Mouse (Mus musculus) urinary bladder, postnatal 4 days (tissue): ENCODE data around the gene Trim30d.
"Not testable (repeated sequence)": the region's sequence is repeated elsewhere in the genome, so short reads cannot be mapped to it uniquely, and the experiment has no call there.

ENCODE experiments used
- DNase-seq, 2 experiments: peaks; one replicate each; pipeline ENCODE4 v3.0.0; 2021 to 2022; ENCODE audit warnings: low spot score in 2 of 2

Trim30d gene

DNA sequence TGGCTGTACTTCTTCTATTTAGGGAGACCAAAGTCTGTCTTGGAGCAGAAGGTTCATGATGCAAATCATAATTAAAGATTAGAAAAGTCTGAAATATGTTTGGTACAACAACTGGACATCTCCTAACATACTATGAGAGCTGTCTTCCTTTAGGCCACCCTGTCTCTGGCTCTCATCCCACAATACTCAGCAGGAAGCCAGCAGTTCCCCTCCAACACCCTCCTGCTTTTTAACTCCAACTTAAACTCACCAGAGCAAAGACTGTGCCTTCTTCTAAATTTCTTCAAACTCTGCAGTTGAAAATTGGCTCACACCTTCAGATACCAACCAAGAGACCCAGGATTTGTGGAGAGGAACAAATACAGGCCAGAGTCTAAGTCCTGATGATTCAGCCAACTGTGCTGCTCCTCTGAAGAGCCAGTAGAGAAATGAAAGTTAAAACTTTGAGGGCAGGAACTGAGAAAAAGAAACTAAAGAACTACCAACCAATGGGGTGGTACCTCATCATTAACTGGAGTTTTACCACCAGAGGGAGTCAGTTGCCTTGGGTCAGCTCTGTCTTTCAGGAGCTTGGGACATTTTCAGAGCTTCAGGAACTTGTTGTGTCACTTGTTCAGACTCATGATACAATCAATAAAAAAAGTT is at the start of gene Trim30d:
TSS of gene Trim30d (minus strand) at position 429 of the 645 bp plus-strand sequence.
- not testable (repeated sequence) for DNase-seq

DNA sequence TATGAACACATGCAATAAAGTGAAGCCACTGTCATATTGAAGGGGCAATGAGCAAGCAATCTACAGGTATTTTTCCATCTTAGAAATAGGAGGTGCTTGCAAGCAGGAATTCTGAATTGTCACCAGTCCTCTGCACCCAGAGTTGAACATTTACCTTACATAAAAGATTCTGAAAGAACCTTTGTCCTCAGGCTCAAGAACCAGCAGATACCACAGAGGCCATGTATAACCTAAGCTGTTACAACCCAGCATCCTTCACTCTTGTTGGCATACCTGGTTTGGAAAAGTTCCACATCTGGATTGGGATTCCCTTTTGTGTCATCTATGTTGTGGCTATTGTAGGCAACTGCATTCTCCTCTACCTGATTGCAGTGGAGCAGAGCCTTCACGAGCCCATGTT is 45.1 kb upstream of the Trim30d start:
- DNase-seq = no peak

DNA sequence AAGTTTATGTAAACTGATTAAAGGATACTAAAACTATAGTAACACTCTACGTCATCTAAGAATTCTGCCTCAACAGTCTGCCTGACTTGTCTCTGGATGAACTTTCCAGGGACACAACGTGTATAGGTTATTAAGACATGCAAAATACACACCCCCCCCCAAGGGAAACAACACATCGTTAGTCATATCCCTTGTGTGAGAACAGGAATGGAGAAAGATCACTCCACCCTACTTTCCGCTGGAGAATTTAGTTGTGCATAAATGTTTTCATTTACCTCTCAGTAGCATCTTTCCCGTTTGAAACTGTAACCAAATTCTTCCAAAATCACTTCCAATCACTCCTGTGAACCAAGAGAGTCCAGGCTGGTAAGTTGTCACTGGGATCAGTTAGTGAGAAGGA is 42.2 kb upstream of the Trim30d start, which contains the start of gene Olfr651:
TSS of gene Olfr651 (plus strand) at position 301 of the 400 bp plus-strand sequence.
- no peak for DNase-seq

DNA sequence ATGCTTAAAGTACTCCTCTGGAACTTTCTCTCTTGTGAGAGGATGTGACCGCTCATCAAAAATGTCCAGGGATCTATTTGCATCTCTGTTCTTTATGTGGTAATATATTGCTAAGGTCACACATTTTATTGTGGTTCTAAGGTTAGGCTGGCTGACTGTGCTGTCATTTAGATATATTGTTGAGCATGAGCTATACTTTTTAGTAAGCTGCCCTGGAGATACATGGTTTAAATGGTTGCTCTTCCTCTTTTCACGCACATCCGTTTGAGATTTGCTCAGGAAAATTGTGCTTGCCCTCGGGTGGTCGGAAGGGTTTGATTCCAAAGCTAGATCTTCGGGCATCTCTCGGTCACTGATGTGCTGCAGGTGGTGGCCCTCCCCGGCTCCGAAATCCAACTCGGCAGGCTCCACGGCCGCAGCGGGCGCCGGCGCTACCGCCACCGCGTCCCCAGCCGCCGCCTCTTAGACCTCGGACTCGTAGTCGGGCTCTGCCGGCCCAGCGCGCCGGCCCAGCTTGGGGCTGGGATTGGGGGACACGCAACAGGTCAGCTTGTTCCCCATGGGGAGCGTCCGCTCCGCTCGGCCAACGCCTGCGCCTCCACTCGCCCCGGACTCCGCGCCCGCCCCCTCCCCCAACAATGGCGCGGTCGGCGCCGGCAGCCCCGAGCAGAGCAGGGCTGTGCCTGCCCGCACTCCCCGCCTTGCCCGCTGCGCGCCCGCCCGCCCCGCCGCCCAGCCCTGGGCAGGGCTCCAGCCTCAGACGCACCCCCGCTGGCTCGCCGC is 5.9 kb downstream of the Trim30d start:
- DNase-seq = no peak

DNA sequence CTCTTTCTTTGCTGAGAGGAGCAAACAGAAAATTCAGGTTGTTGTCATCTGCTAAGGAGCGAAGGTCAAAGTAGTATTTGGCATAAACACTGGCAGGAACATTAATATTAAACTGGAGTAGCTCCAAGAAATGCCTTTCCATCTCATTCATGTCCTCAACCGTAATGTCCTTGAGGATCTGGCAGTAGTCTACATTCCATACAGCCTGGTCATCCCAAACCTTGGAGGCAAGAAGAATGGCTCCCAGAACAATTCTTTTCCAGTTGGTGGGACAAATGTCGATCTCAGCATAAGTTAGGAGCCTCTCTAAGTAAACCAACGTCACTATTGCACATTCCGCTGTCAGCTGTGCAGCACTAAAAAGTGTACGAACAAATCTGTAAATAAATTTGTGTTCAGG is 6.5 kb downstream of the Trim30d start:
- DNase-seq = not testable (repeated sequence)

DNA sequence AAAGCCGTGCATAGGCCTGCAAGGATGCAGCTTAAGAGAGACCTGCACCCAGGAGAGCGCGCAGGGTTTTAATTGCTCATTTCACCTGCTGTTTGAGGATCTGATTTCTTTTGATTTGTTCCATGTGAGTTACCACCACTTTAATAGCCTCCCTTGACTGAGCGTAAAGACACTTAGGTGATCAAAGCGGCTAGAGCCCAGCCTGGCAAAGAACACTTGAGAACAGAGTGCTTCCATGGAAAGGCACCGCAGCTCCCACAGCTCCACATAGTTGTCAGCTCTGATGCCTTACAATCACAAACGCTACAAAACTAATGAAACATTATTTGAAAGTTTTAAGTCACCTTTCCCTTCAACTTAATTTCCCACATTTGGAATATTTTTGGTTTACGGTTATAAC is 8.2 kb downstream of the Trim30d start:
- DNase-seq = not testable (repeated sequence)

DNA sequence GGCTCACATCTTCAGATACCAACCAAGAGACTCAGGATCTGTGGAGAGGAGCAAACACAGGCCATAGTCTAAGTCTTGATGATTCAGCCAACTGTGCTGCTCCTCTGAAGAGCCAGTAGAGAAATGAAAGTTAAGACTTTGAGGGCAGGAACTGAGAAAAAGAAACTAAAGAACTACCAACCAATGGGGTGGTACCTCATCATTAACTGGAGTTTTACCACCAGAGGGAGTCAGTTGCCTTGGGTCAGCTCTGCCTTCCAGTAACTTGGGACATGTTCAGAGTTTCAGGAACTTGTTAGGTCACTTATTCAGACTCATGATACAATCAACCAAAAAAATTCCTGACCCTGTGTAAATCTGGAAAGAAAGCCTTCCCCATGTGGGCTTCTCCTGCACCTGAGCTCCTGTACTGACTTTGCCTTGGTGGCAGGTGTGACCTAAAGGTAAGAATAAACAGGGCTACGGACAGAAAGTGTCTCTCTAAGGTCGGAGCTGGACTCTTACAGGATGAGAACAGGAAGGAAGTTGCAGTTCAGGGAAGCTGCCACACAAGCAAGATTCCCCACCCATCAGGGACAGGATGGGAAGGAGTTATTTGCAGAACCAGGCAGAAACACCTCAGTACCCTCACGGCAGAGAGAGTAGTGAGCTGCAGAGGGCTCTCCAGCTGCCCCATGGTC is 42.4 kb downstream of the Trim30d start, which contains the start of gene Trim30a:
TSS of gene Trim30a (minus strand) at position 129 of the 680 bp plus-strand sequence.
- DNase-seq = no peak

DNA sequence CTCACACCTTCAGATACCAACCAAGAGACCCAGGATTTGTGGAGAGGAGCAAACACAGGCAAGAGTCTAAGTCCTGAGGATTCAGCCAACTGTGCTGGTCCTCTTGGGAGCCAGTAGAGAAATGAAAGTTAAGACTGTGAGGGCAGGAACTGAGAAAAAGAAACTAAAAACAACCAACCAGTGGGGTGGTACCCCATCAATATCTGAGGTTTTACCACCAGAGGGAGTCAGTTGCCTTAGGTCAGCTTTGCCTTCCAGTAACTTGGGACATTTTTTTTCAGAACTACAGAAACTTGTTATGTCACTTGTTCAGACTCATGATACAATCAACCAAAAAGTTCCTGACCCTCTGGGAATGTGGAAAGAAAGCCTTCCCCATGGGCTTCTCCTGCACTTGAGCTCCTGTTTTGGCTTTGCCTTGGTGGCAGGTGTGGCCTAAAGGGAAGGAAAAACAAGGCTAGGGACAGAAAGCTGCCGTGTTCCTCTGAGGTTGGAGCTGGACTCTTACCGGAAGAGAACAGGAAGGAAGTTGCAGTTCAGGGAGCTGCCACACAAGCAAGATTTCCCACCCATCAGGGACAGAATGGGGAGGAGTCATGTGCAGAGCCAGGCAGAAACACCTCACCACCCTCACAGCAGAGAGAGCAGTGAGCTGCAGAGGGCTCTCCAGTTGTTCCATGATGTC is 61.5 kb downstream of the Trim30d start:
- DNase-seq = no peak
